Mouse (Mus musculus) spleen, adult 2 months (tissue): ENCODE data around the gene Spred2. TPM values are rescaled to one million over a fixed set of nuclear protein-coding genes. Genes with fewer than 3 reads are reported as not detected.

Source experiments
- DNase-seq, 2 experiments: peaks; one replicate each; pipeline versions ENCODE4 v3.0.0 to v3.0.0-alpha.2; 2012 to 2021; ENCODE audit warnings: low spot score in 2 of 2, low read depth in 1 of 2
- H3K27ac ChIP-seq: fragments of 200-500 bp; 2 replicates; pipeline ENCODE4 v1.5.1; 2012; ENCODE audit warnings: low read length, inconsistent platforms; ENCODE audit not compliant: insufficient read depth
- H3K27me3 ChIP-seq: fragments of 200-500 bp; 2 replicates; pipeline ENCODE4 v1.6.1; 2012; ENCODE audit warnings: mild to moderate bottlenecking, moderate library complexity, low read length, inconsistent platforms; ENCODE audit not compliant: control insufficient read depth, insufficient read depth
- H3K36me3 ChIP-seq: fragments of 200-500 bp; 2 replicates; pipeline ENCODE4 v1.6.1; 2012; ENCODE audit warnings: mild to moderate bottlenecking, low read length, inconsistent platforms; ENCODE audit not compliant: control insufficient read depth, insufficient read depth
- H3K4me1 ChIP-seq: fragments of 200-500 bp; 2 replicates; pipeline ENCODE4 v1.6.1; 2011; ENCODE audit warnings: inconsistent platforms; ENCODE audit not compliant: control insufficient read depth, insufficient read depth, insufficient read length
- H3K4me3 ChIP-seq: fragments of 200-500 bp; 2 replicates; pipeline ENCODE4 v1.5.1; 2011; ENCODE audit warnings: mild to moderate bottlenecking, inconsistent platforms; ENCODE audit not compliant: insufficient read depth, insufficient read length; ENCODE audit errors: extremely low read depth
- CTCF ChIP-seq: fragments of 200-500 bp; IDR thresholded peaks from 2 replicates; pipeline ENCODE4 v1.5.1; 2011; ENCODE audit warnings: mild to moderate bottlenecking, inconsistent platforms; ENCODE audit not compliant: insufficient read depth, insufficient read length, insufficient replicate concordance; ENCODE audit errors: extremely low read depth
- POLR2A ChIP-seq: fragments of 200-500 bp; IDR thresholded peaks from 2 replicates; pipeline ENCODE4 v1.6.1; 2011; ENCODE audit warnings: low read depth, low read length, inconsistent platforms
- WGBS: fragments of 180-500 bp; shearing (Covaris S2); methylation state at CpG from one replicate; pipeline ENCODE4 v1.1.7; 2018; 5-methylcytosine and 5-hydroxymethylcytosine counted together
- polyA plus RNA-seq: library from polyadenylated mRNA; depleted of rRNA; stranded (reverse); fragments of >200 nt; gene quantifications from 2 replicates; pipeline ENCODE4 v1.2.3, GENCODE M21; 2012

Gene Spred2
- polyA plus RNA-seq, 1 experiment: 5.7 TPM

DNA sequence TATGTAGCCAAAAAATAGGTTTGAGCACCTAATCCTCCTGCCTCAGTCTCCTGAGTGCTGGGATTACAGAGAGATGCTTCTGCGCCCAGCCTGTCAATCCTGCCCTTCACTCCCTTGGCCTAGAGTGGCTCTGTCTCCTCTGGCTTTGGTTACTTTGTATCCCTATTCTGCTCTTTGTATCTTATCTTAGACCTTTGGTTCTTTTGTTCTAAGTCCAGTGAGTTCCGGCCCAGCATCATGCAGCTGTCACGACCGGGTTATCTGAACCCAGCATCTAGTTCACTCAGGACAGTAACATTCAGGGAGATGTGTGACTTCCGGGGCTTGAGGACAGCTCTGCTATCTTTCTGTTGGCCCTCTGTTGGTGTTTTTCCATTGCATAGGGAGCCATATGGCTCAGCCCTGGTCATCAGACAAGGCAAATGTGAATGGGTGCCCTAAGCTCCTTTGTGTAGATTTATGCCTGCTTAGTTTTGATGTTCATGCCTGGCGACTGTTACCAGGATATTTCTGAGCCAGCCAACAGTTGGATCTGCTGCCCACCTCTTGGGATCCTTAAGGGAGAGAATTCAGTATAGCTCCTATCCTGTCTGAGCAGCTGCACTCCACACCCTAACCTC is 109.5 kb downstream of the Spred2 start:
- Histone ChIP-seq H3K36me3 (no peaks in the 10 kb centered on the region), H3K4me1 (no peaks in the 10 kb centered on the region), H3K27ac (no peak overlapping the region), H3K4me3 (no peak overlapping the region), H3K27me3 (no peaks in the 10 kb centered on the region)
- TF ChIP-seq CTCF: no peak
- no peak for TF ChIP-seq POLR2A
- no peak for DNase-seq
- 81% methylated on average over 6 of the region's 6 CpGs for WGBS

DNA sequence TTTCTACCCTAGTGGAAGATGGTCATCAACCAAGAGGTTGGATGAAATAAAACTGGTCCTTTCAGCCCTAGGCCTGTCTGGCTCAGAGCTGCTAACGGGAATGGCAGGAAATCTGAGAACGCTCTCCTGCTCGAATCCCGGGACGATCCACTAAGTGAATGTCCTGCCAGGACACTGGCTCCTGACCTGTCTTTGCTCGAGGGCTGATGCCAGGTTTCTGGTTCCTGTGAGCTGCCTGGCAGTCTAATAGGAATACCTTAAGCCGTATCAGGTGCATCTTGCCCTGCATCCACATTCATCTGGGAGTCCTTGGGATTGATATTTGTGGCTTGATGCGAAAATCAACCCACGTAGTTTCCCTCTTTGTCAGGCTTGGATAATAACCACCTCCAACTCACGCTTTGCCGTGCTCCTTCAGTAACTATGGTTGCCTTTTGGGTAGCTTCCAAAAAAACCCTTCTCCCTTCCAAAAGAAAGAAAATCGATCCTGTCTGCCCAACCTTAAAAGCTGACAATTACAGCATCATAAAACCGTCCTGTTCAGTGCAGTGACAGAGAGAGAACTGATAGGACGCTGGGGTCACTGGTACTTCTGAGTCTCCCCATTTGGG is 110.3 kb downstream of the Spred2 start:
- WGBS: 85% methylated on average over 14 of the region's 14 CpGs
- H3K27ac ChIP-seq: no peak overlapping the region
- TF ChIP-seq POLR2A: no peak
- TF ChIP-seq CTCF: no peak
- no peaks in the 10 kb centered on the region for H3K27me3 ChIP-seq
- H3K4me3 ChIP-seq: no peak overlapping the region
- no peaks in the 10 kb centered on the region for H3K4me1 ChIP-seq
- DNase-seq: no peak
- no peaks in the 10 kb centered on the region for H3K36me3 ChIP-seq

- no peak for TF ChIP-seq POLR2A
- no peak for TF ChIP-seq CTCF
- DNase-seq: no peak
- H3K27ac ChIP-seq: no peak overlapping the region
- no peaks in the 10 kb centered on the region for H3K4me1 ChIP-seq
- no peak overlapping the region for H3K4me3 ChIP-seq
- H3K27me3 ChIP-seq: no peaks in the 10 kb centered on the region
- no peaks in the 10 kb centered on the region for H3K36me3 ChIP-seq
- WGBS: 43% methylated on average over 11 of the region's 11 CpGs
These were observed 111.3 kb downstream of the Spred2 start for GRCm38 (mm10) chr11:20035343-20035928.

DNA sequence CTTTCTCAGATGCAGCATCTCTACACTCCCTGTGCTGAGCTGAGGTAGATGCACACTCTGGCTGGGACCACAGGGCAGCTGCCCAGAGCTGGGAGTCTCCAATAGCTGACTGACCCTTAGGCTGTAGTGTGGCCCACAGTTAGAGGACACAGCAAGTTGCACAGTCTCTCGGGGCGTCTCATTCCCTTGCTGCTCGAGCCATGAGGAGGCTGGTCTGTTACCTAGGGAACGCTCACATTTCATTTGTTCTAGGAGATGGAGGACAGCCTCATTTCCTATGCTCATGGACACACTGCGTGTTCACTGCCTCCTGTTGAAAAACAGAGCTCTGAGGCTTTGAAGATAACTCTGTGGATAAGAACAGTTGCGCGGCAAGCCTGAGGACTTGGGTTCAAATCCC is 111.8 kb downstream of the Spred2 start:
- H3K27ac ChIP-seq: no peak overlapping the region
- H3K27me3 ChIP-seq: no peaks in the 10 kb centered on the region
- TF ChIP-seq CTCF (no peak), POLR2A (no peak)
- H3K36me3 ChIP-seq: no peaks in the 10 kb centered on the region
- DNase-seq: no peak
- H3K4me1 ChIP-seq: peaks cover under 1% of the 10 kb centered on the region; the same call in 1 of the 2 replicates
- no peak overlapping the region for H3K4me3 ChIP-seq
- 93% methylated on average over 7 of the region's 7 CpGs for WGBS

DNA sequence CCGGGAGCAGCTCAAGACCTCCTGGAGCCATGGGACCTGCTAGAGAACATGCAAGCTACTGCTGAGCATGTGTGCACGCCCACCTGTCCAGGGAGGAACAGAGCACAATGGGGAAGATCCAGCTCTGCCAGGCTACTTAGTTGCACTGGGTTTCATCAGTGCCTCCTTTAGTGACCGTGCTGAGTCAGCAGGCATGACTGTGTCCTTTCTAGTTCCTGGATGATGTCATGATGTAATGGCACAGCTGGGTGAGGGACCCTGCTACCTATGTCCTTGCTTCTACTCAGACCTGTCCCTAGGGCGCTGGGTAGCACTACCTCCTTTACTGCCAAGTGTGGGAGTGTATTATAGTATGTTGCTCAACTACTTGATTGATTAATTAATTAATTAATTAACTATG is 113.6 kb downstream of the Spred2 start:
- H3K4me3 ChIP-seq: no peak overlapping the region
- peaks cover 13% of the 10 kb centered on the region; the same call in 1 of the 2 replicates for H3K4me1 ChIP-seq
- TF ChIP-seq CTCF (no peak), POLR2A (no peak)
- DNase-seq: no peak
- no peak overlapping the region for H3K27ac ChIP-seq
- H3K27me3 ChIP-seq: no peaks in the 10 kb centered on the region
- 82% methylated on average over 4 of the region's 4 CpGs for WGBS
- no peaks in the 10 kb centered on the region for H3K36me3 ChIP-seq

GRCm38 (mm10) chr11:20038723-20039122 is 114.5 kb downstream of the Spred2 start:
- no peak for DNase-seq
- Histone ChIP-seq H3K36me3 (no peaks in the 10 kb centered on the region), H3K27me3 (no peaks in the 10 kb centered on the region), H3K27ac (no peak overlapping the region), H3K4me3 (no peak overlapping the region), H3K4me1 (peaks cover 21% of the 10 kb centered on the region; the same call in 1 of the 2 replicates)
- TF ChIP-seq POLR2A: no peak
- no peak for TF ChIP-seq CTCF
- 73% methylated on average over 8 of the region's 8 CpGs for WGBS

DNA sequence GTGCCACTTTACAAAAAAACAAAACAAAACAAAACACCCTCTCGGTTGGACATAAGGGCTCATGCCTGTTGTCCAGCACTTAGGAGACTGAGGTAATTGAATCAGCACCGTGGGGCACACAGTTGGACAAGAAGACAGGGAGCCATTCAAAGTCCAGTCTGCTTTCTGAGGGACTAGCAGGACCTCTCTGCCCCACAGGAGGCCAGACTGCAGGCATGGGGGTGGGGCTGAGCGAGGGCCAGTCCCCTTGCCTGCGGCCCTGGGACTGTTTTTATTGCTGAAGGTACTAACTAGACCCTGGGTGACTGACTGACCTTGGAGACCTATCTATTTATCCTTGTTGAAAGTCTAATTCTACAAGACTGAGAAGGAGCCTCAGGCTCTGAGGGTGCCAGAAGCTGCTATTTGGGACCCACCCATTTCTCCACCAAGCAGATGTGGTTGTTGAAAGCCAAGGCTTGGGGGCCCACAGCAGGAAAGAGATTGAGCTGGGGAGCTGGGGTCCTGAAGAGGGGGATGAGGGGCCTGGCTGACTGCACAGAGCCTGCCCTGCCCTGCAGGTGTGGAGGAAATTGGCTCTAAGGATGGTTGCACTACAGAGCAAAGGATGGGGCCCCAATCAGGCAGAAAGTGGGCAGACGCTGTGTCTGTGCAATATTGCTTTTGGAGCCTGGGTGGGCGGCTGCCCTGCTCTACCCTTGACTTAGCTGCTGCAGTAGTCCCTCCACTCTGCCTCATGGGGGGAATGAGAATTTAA is 117.2 kb downstream of the Spred2 start:
- no peak overlapping the region for H3K27ac ChIP-seq
- whole genome bisulfite sequencing: 40% methylated on average over 6 of the region's 6 CpGs
- H3K27me3 ChIP-seq: no peaks in the 10 kb centered on the region
- H3K4me3 ChIP-seq: no peak overlapping the region
- no peak for DNase-seq
- peaks cover 21% of the 10 kb centered on the region; the same call in 1 of the 2 replicates for H3K4me1 ChIP-seq
- TF ChIP-seq POLR2A (no peak), CTCF (no peak)
- H3K36me3 ChIP-seq: no peaks in the 10 kb centered on the region
